Mouse (Mus musculus): ENCODE measurements around the gene Cad.

Cad gene

GRCm38 (mm10) chr5:31050427-31050826 is 4.2 kb upstream of the Cad start:
- no peak for TF ChIP-seq GATA4 (IDR thresholded peaks at IDR 0.05; ENCODE audit: insufficient replicate concordance, low read length)

- TF ChIP-seq GATA4 (IDR thresholded peaks at IDR 0.05; ENCODE audit: insufficient replicate concordance, low read length) = no peak
Measured at GRCm38 (mm10) chr5:31055216-31056140, 898 bp downstream of the Cad start.

GRCm38 (mm10) chr5:31069810-31070209 is 15.2 kb downstream of the Cad start:
- no peak for TF ChIP-seq GATA4 (IDR thresholded peaks at IDR 0.05; ENCODE audit: insufficient replicate concordance, low read length)

- no peak for TF ChIP-seq GATA4 (IDR thresholded peaks at IDR 0.05; ENCODE audit: insufficient replicate concordance, low read length)
Measured at GRCm38 (mm10) chr5:31071059-31071458, 16.5 kb downstream of the Cad start.

GRCm38 (mm10) chr5:31071821-31072220 is 17.2 kb downstream of the Cad start:
- TF ChIP-seq GATA4 (IDR thresholded peaks at IDR 0.05; ENCODE audit: insufficient replicate concordance, low read length) = no peak

- TF ChIP-seq GATA4 (IDR thresholded peaks at IDR 0.05; ENCODE audit: insufficient replicate concordance, low read length) = no peak
Measured at GRCm38 (mm10) chr5:31073176-31073575, 18.6 kb downstream of the Cad start.

GRCm38 (mm10) chr5:31076346-31076745 is 21.8 kb downstream of the Cad start:
- no peak for TF ChIP-seq GATA4 (IDR thresholded peaks at IDR 0.05; ENCODE audit: insufficient replicate concordance, low read length)

- no peak for TF ChIP-seq GATA4 (IDR thresholded peaks at IDR 0.05; ENCODE audit: insufficient replicate concordance, low read length)
Measured at GRCm38 (mm10) chr5:31080059-31080794, 25.6 kb downstream of the Cad start.

- TF ChIP-seq GATA4 (IDR thresholded peaks at IDR 0.05; ENCODE audit: insufficient replicate concordance, low read length) = no peak
Measured at GRCm38 (mm10) chr5:31080795-31081164, 26.2 kb downstream of the Cad start.

- no peak for TF ChIP-seq GATA4 (IDR thresholded peaks at IDR 0.05; ENCODE audit: insufficient replicate concordance, low read length)
Measured at GRCm38 (mm10) chr5:31081386-31081785, 26.8 kb downstream of the Cad start.

- TF ChIP-seq GATA4 (IDR thresholded peaks at IDR 0.05; ENCODE audit: insufficient replicate concordance, low read length) = no peak
Measured at GRCm38 (mm10) chr5:31082355-31082754, 27.8 kb downstream of the Cad start.

- TF ChIP-seq GATA4 (IDR thresholded peaks at IDR 0.05; ENCODE audit: insufficient replicate concordance, low read length) = no peak
Measured at GRCm38 (mm10) chr5:31082935-31083625, 28.5 kb downstream of the Cad start.

GRCm38 (mm10) chr5:31083949-31084348 is 29.4 kb downstream of the Cad start:
- no peak for TF ChIP-seq GATA4 (IDR thresholded peaks at IDR 0.05; ENCODE audit: insufficient replicate concordance, low read length)

GRCm38 (mm10) chr5:31086606-31087005 is 32.0 kb downstream of the Cad start:
- no peak for TF ChIP-seq GATA4 (IDR thresholded peaks at IDR 0.05; ENCODE audit: insufficient replicate concordance, low read length)

- TF ChIP-seq GATA4 (IDR thresholded peaks at IDR 0.05; ENCODE audit: insufficient replicate concordance, low read length) = no peak
Measured at GRCm38 (mm10) chr5:31087131-31087530, 32.6 kb downstream of the Cad start.
